Mouse (Mus musculus) small intestine, adult 2 months (tissue): Measurements from ENCODE around the gene Kdm6b. TPM values are rescaled to one million over a fixed set of nuclear protein-coding genes. Genes with fewer than 3 reads are reported as not detected.

Experiments used
- H3K27ac ChIP-seq: fragments of 200-500 bp; 2 replicates; pipeline ENCODE4 v1.5.1; 2012; ENCODE audit warnings: low read depth, low read length, control low read depth, inconsistent platforms; ENCODE audit not compliant: insufficient read depth
- H3K27me3 ChIP-seq: fragments of 200-500 bp; 2 replicates; pipeline ENCODE4 v1.6.1; 2012; ENCODE audit warnings: mild to moderate bottlenecking, moderate library complexity, low read length, inconsistent platforms; ENCODE audit not compliant: control insufficient read depth, insufficient read depth
- H3K36me3 ChIP-seq: fragments of 200-500 bp; 2 replicates; pipeline ENCODE4 v1.6.1; 2012; ENCODE audit warnings: mild to moderate bottlenecking, low read length, control low read depth, inconsistent platforms; ENCODE audit not compliant: control insufficient read depth, insufficient read depth
- H3K4me1 ChIP-seq: fragments of 200-500 bp; 2 replicates; pipeline ENCODE4 v1.6.1; 2012; ENCODE audit warnings: low read length, inconsistent platforms, mixed read lengths; ENCODE audit not compliant: control insufficient read depth, insufficient read depth, insufficient read length
- H3K4me3 ChIP-seq: fragments of 200-500 bp; 2 replicates; pipeline ENCODE4 v1.5.1; 2012; ENCODE audit warnings: low read depth, mild to moderate bottlenecking, control low read depth, inconsistent platforms, low read length, moderate library complexity
- CTCF ChIP-seq: fragments of 200-500 bp; IDR thresholded peaks from 2 replicates; pipeline ENCODE4 v1.5.1; 2012; ENCODE audit warnings: low read depth, mild to moderate bottlenecking, control low read depth, inconsistent platforms, low read length, moderate library complexity, mixed read lengths; ENCODE audit not compliant: insufficient replicate concordance, insufficient read length; ENCODE audit errors: extremely low read depth
- POLR2A ChIP-seq: fragments of 200-500 bp; IDR thresholded peaks from 2 replicates; pipeline ENCODE4 v1.6.1; 2012; ENCODE audit warnings: low read depth, mild to moderate bottlenecking, control low read depth, inconsistent platforms, low read length, moderate library complexity
- WGBS: fragments of 180-500 bp; shearing (Covaris S2); methylation state at CpG from one replicate; pipeline ENCODE4 v1.1.7; 2018; 5-methylcytosine and 5-hydroxymethylcytosine counted together
- polyA plus RNA-seq: library from polyadenylated mRNA; depleted of rRNA; stranded (reverse); fragments of >200 nt; gene quantifications from 2 replicates; pipeline ENCODE4 v1.2.3, GENCODE M21; 2012

Gene Kdm6b
- polyA plus RNA-seq, 1 experiment = 35.4 TPM

- TF ChIP-seq CTCF (no peak), POLR2A (no peak)
- Histone ChIP-seq H3K27me3 (no peaks in the 10 kb centered on the region), H3K4me3 (no peak overlapping the region), H3K36me3 (peaks cover 76% of the 10 kb centered on the region), H3K27ac (no peak overlapping the region), H3K4me1 (peaks cover 15% of the 10 kb centered on the region)
- 91% methylated on average over 24 of the region's 24 CpGs for WGBS
Observed at GRCm38 (mm10) chr11:69404595-69405396, 8.7 kb downstream of the Kdm6b start.

- WGBS = 91% methylated on average over 38 of the region's 38 CpGs
- H3K36me3 ChIP-seq = peaks cover 82% of the 10 kb centered on the region
- H3K27me3 ChIP-seq = no peaks in the 10 kb centered on the region
- H3K27ac ChIP-seq = no peak overlapping the region
- H3K4me1 ChIP-seq = peaks cover 15% of the 10 kb centered on the region
- no peak overlapping the region for H3K4me3 ChIP-seq
- no peak for TF ChIP-seq POLR2A
- TF ChIP-seq CTCF = no peak
Observed at GRCm38 (mm10) chr11:69403691-69404594, 9.5 kb downstream of the Kdm6b start.

GRCm38 (mm10) chr11:69401987-69402386 lies 11.5 kb downstream of the Kdm6b start:
- TF ChIP-seq POLR2A (no peak), CTCF (no peak)
- Histone ChIP-seq H3K27ac (no peak overlapping the region), H3K27me3 (no peaks in the 10 kb centered on the region), H3K4me1 (peaks cover 4% of the 10 kb centered on the region; the same call in 1 of the 2 replicates), H3K36me3 (peaks cover 71% of the 10 kb centered on the region), H3K4me3 (no peak overlapping the region)
- 88% methylated on average over 12 of the region's 12 CpGs for WGBS

DNA sequence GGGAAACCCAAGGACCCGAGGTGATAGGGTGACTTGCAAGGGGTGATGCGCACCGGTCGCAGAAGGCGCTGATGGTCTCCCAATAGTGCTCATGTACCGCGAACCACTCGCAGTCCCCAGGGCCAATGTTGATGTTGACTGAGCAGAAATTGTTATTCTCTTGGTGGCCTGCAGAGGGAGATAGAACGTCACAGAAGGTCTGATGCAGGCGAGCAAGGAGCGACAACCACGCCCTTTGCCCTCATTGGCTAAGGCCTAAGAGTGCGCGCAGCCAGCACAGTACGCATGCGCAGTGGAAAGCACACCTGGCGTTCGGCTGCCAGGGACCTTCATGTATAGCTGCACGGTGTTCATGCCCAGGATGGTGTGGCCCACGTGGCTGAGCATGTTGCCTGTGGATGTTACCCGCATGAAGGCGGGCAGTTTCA lies 12.3 kb downstream of the Kdm6b start:
- 9% methylated on average over 22 of the region's 22 CpGs for WGBS
- Histone ChIP-seq H3K27ac (no peak overlapping the region), H3K4me3 (no peak overlapping the region), H3K27me3 (no peaks in the 10 kb centered on the region), H3K36me3 (peaks cover 63% of the 10 kb centered on the region), H3K4me1 (peaks cover 5% of the 10 kb centered on the region)
- TF ChIP-seq CTCF (peak; percentile 89; the same call in 1 of the 2 replicates), POLR2A (no peak)

DNA sequence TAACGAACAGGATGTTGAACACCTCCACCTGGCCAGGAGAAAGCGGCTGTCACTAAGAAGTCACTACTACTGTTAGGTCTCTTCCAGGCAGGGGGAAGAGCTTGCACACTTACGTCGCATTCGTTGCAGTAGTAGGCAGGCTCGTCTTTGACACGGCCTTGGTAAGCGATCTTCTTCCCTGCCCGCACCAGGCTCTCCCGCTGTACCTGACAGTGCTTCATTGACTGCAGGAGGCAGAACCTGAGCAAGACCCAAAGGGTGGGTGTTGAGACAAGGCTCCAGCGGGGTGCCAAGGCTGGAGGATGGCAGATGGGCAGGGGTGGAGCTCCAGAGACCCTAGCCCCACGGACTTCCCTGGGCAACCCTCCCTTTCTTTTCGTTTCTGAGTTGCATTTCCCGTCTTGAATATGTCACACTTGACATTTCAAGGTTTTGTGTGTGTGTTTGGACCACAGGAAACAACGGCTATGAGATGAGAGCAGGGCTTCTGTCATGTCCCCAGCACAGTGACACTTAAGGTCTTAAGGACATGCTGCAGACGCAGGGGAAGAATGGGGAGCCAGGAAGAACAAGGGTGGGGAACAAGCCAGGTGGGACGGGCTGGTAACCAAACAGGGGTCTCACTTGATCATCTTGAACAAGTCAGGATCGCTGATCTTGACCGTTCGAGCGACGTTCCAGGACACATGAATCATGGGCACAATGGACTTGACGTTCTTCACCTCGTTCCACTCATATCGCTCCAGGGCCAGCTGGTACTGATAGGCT lies 13.2 kb downstream of the Kdm6b start:
- H3K27me3 ChIP-seq = no peaks in the 10 kb centered on the region
- peak overlapping the region; percentile 14 for H3K4me3 ChIP-seq
- peaks cover 54% of the 10 kb centered on the region for H3K36me3 ChIP-seq
- 90% methylated on average over 25 of the region's 25 CpGs for WGBS
- peaks cover 5% of the 10 kb centered on the region for H3K4me1 ChIP-seq
- no peak overlapping the region for H3K27ac ChIP-seq
- TF ChIP-seq CTCF (no peak), POLR2A (no peak)

DNA sequence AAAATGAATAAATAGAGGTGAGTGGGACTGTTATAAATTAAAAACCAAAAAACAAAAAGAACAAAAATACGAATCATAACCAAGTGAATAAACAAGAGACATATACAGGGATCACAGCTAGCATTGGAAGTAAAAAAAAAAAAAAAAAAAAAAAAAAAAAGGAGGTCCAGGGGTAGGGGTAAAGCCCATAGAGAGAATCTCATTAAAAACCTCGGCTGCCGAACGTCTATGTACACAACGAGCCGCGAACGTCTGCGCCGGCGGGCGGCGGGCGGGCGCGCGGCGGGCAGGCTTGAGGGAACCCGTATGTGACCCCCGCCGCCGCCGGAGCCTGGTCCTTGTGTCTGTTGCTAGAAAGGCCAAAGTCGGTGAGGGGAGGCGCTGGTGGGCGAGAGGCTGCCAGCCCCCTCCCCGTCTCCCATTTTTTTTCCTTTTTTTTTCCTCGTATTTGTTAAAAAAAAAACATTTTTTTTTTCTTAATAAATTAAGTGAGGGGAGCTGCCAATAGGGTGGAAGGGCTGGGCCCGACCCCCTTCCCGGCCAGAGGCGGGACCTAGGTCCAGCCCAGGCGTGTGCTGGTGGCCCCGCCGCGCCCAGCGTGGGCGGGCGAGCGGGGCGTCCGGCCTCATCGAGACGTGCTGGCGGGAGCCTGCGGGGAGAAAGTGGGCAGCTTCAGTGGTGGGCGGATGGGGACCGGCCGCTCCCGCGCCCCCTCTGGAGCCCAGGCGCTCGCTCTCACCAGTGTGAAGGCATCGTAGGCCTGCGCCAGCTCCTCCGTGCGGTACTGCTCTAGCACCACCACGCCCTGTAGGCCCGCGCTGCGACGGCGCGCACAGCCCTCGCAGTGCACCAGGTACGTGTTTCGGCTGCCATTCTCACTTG lies 14.0 kb downstream of the Kdm6b start:
- 85% methylated on average over 66 of the region's 66 CpGs for WGBS

More for the DNA sequence above, 14.0 kb downstream of the Kdm6b start:
- no peak overlapping the region for H3K27ac ChIP-seq
- H3K27me3 ChIP-seq = no peaks in the 10 kb centered on the region
- H3K4me3 ChIP-seq = peak overlapping the region; percentile 14
- TF ChIP-seq CTCF (no peak), POLR2A (no peak)
- H3K36me3 ChIP-seq = peaks cover 46% of the 10 kb centered on the region
- H3K4me1 ChIP-seq = peaks cover 5% of the 10 kb centered on the region
